Mouse (Mus musculus) lung, embryonic 14.5 days (tissue): ENCODE measurements around the gene Aanat. TPM values are rescaled to one million over a fixed set of nuclear protein-coding genes. Genes with fewer than 3 reads are reported as not detected.

Source experiments
- ATAC-seq: fragments of 200-750 bp; cut with Nextera tagmentation; 2 replicates; pipeline ENCODE4 v1.8.0; 2017; ENCODE audit warnings: mild to moderate bottlenecking, moderate TSS enrichment, moderate library complexity; ENCODE audit not compliant: insufficient read depth
- DNase-seq: peaks from one replicate; pipeline ENCODE4 v3.0.0-alpha.2; 2015
- H3K27ac ChIP-seq: fragments of 300-500 bp; sonication (generic); 2 replicates; pipeline ENCODE4 v1.5.1; 2014; ENCODE audit warnings: low read depth, mild to moderate bottlenecking, moderate library complexity
- H3K27me3 ChIP-seq: fragments of 300-500 bp; sonication (generic); 2 replicates; pipeline ENCODE4 v1.6.1; 2014; ENCODE audit warnings: low read length, control low read depth; ENCODE audit not compliant: insufficient read depth
- H3K36me3 ChIP-seq: fragments of 300-500 bp; sonication (generic); 2 replicates; pipeline ENCODE4 v1.6.1; 2014; ENCODE audit warnings: control low read depth; ENCODE audit not compliant: insufficient read depth
- H3K4me1 ChIP-seq: fragments of 300-500 bp; sonication (generic); 2 replicates; pipeline ENCODE4 v1.6.1; 2014; ENCODE audit warnings: antibody characterized with exemption, control low read depth; ENCODE audit not compliant: insufficient read depth
- H3K4me2 ChIP-seq: fragments of 300-500 bp; sonication (generic); 2 replicates; pipeline ENCODE4 v1.6.1; 2014; ENCODE audit warnings: mild to moderate bottlenecking
- H3K4me3 ChIP-seq: fragments of 300-500 bp; sonication (generic); 2 replicates; pipeline ENCODE4 v1.5.1; 2014; ENCODE audit warnings: low read depth, low read length
- H3K9ac ChIP-seq: fragments of 300-500 bp; sonication (generic); 2 replicates; pipeline ENCODE4 v1.6.1; 2014
- H3K9me3 ChIP-seq: fragments of 300-500 bp; sonication (generic); 2 replicates; pipeline ENCODE4 v1.6.1; 2016; ENCODE audit warnings: low read depth, low read length, control low read depth
- CTCF ChIP-seq: IDR thresholded peaks from 2 replicates; pipeline ENCODE4 v1.5.1; 2016; ENCODE audit warnings: antibody characterized with exemption, low read depth
- WGBS: fragments of 180-500 bp; shearing (Covaris S2); extraction: QIAGEN DNeasy Blood & Tissue Kit; methylation state at CpG from one replicate; pipeline ENCODE4 v1.1.7; 2014; 5-methylcytosine and 5-hydroxymethylcytosine counted together
- polyA plus RNA-seq: library from polyadenylated mRNA; unstranded; fragments of >200 nt; fragmentation: Nextera tagmentation; extraction: Ambion mirVana; gene quantifications from 2 replicates; pipeline ENCODE4 v1.2.1, GENCODE M21; 2014

The Aanat gene
- polyA plus RNA-seq, 1 experiment from 2014 or later: not detected

DNA sequence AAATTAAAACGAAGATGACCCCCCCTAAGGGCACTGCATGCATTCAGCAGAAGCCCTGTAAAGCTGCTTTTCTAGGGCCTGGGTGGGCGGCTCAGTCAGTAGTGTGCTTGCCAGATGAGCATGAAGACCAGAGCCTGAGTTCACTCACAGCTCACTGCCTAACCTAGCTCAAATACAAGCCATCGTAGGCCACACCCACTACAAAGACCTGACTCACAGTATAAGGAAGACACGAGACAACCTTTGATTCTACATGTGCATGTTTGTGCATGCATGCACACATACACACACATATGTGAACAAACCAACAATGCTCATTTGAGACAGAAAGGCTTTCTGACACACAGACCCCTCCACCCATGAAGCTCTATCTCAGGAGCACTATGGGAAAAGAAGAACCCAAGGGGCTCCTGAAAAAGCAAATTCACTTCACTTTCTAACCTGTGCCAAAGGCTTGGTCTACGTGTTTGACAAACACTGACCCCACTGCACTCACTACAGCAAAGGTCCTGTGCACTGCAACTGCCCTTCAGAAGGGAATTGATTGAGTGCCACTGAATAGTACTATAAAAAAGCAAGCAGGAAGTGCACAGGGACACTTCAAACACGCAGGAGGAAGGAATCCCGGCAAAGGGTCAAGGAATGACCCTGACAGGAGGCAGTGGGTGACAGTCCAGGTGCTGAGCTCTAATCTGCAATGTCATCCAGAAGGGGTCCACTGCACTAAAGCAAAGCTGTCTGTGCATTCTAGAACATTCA is 20.8 kb upstream of the Aanat start:
- no peaks in the 10 kb centered on the region for H3K4me1 ChIP-seq

GRCm38 (mm10) chr11:116567531-116567930 is 18.7 kb upstream of the Aanat start:
- no peak overlapping the region for H3K4me2 ChIP-seq
- no peak overlapping the region for H3K4me3 ChIP-seq
- 78% methylated on average over 8 of the region's 8 CpGs for WGBS
- peaks cover under 1% of the 10 kb centered on the region for H3K4me1 ChIP-seq
- H3K27ac ChIP-seq: no peak overlapping the region
- no peaks in the 10 kb centered on the region for H3K27me3 ChIP-seq
- no peak for ATAC-seq
- TF ChIP-seq CTCF: no peak
- no peaks in the 10 kb centered on the region for H3K9me3 ChIP-seq
- DNase-seq: no peak
- no peak overlapping the region; the same call in 1 of the 2 replicates for H3K9ac ChIP-seq
- H3K36me3 ChIP-seq: no peaks in the 10 kb centered on the region

More for the DNA sequence above, 20.8 kb upstream of the Aanat start:
- Histone ChIP-seq H3K36me3 (no peaks in the 10 kb centered on the region), H3K4me2 (no peak overlapping the region), H3K9me3 (no peaks in the 10 kb centered on the region), H3K27me3 (no peaks in the 10 kb centered on the region), H3K9ac (no peak overlapping the region), H3K27ac (no peak overlapping the region), H3K4me3 (no peak overlapping the region)
- TF ChIP-seq CTCF: no peak
- WGBS: 51% methylated on average over 7 of the region's 7 CpGs
- no peak for DNase-seq
- no peak for ATAC-seq

- 70% methylated on average over 7 of the region's 7 CpGs for WGBS
Measured at GRCm38 (mm10) chr11:116570821-116571220, 15.4 kb upstream of the Aanat start.

GRCm38 (mm10) chr11:116571767-116572679 is 14.2 kb upstream of the Aanat start:
- Histone ChIP-seq H3K9ac (no peak overlapping the region), H3K36me3 (no peaks in the 10 kb centered on the region), H3K4me1 (peaks cover 13% of the 10 kb centered on the region), H3K27me3 (no peaks in the 10 kb centered on the region), H3K27ac (no peak overlapping the region), H3K4me2 (peak overlapping the region; percentile 2; the same call in 1 of the 2 replicates), H3K9me3 (no peaks in the 10 kb centered on the region), H3K4me3 (no peak overlapping the region)
- DNase-seq (no peak), ATAC-seq (no peak)
- TF ChIP-seq CTCF: no peak
- 75% methylated on average over 19 of the region's 19 CpGs for WGBS

More at GRCm38 (mm10) chr11:116570821-116571220, 15.4 kb upstream of the Aanat start:
- H3K4me2 ChIP-seq: no peak overlapping the region
- peaks cover 13% of the 10 kb centered on the region for H3K4me1 ChIP-seq
- no peak overlapping the region for H3K4me3 ChIP-seq
- no peaks in the 10 kb centered on the region for H3K36me3 ChIP-seq
- no peak overlapping the region for H3K27ac ChIP-seq
- H3K27me3 ChIP-seq: no peaks in the 10 kb centered on the region
- TF ChIP-seq CTCF: no peak
- no peaks in the 10 kb centered on the region for H3K9me3 ChIP-seq
- ATAC-seq (no peak), DNase-seq (no peak)
- H3K9ac ChIP-seq: no peak overlapping the region

DNA sequence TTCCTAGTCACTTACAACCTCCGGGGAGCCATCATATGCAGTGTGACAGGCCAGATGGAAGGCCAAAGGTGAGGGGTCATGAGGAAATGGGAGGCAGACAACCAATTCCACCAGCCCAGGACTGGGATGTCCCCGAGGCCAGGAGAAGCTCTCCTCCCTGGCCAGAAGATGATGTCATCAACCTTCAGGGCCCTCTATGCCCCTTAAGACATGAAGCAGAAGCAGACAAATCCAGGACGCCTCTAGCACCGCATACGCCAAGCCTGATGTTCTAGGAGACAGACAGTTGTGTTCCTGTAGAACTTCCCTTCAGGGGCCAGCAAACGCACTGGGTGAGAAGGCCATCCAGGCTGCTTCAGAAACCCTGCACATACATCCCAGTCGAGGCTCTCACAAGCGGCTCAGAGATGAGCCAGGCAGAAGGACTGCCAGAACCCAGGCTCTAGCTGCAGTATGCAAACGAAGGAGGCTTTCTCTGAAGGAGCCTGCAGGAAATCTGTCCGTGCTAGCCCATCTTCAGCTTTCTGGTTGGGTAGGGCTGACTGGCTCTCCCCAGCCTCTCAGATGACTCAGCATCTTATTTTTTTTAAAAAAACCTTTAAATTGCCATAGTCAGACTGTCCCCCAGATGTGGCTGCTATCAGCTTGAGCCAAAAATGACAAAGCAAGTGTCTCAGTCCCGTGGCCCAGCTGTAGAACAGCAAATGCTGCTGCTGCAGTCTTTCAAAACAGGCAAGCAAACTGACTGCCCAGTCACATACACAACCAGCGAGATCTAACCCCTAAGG is 13.3 kb upstream of the Aanat start:
- Histone ChIP-seq H3K4me2 (peak overlapping the region; percentile 18; the same call in 1 of the 2 replicates), H3K36me3 (no peaks in the 10 kb centered on the region), H3K4me1 (peaks cover 13% of the 10 kb centered on the region), H3K9me3 (no peaks in the 10 kb centered on the region), H3K4me3 (no peak overlapping the region), H3K9ac (no peak overlapping the region), H3K27ac (peak overlapping the region; percentile 70), H3K27me3 (no peaks in the 10 kb centered on the region)
- ATAC-seq: peak; percentile 70
- TF ChIP-seq CTCF: no peak
- DNase-seq: peak; percentile 59
- WGBS: 48% methylated on average over 12 of the region's 12 CpGs

- no peak overlapping the region for H3K4me2 ChIP-seq
- peaks cover 13% of the 10 kb centered on the region for H3K4me1 ChIP-seq
- no peaks in the 10 kb centered on the region for H3K9me3 ChIP-seq
- no peak for TF ChIP-seq CTCF
- 69% methylated on average over 6 of the region's 6 CpGs for WGBS
- no peak for DNase-seq
- H3K4me3 ChIP-seq: no peak overlapping the region
- no peaks in the 10 kb centered on the region for H3K27me3 ChIP-seq
- H3K9ac ChIP-seq: no peak overlapping the region
- ATAC-seq: no peak
- no peak overlapping the region for H3K27ac ChIP-seq
- 0 out of 2 replicates have a peak, but pooled peaks cover 3% of the 10 kb centered on the region for H3K36me3 ChIP-seq
Measured at GRCm38 (mm10) chr11:116574486-116574885, 11.7 kb upstream of the Aanat start.
